Mouse (Mus musculus) forebrain, postnatal 0 days (tissue): ENCODE measurements around the gene Csnk1d. TPM values are rescaled to one million over a fixed set of nuclear protein-coding genes. Genes with fewer than 3 reads are reported as not detected.

Experiments
- ATAC-seq: fragments of 200-750 bp; cut with Nextera tagmentation; 2 replicates; pipeline ENCODE4 v1.8.0; 2017; ENCODE audit warnings: mild to moderate bottlenecking, moderate library complexity
- DNase-seq: peaks from one replicate; pipeline ENCODE4 v3.0.0-alpha.2; 2015
- H3K27ac ChIP-seq: fragments of 300-500 bp; sonication (generic); 2 replicates; pipeline ENCODE4 v1.5.1; 2014; ENCODE audit warnings: low read depth, mild to moderate bottlenecking, antibody characterized with exemption, low read length, moderate library complexity, mixed read lengths
- H3K27me3 ChIP-seq: fragments of 300-500 bp; sonication (generic); 2 replicates; pipeline ENCODE4 v1.6.1; 2014; ENCODE audit warnings: mild to moderate bottlenecking, low read length, mixed read lengths; ENCODE audit not compliant: insufficient read depth
- H3K36me3 ChIP-seq: fragments of 300-500 bp; sonication (generic); 2 replicates; pipeline ENCODE4 v1.6.1; 2014; ENCODE audit warnings: mild to moderate bottlenecking, moderate library complexity; ENCODE audit not compliant: insufficient read depth
- H3K4me1 ChIP-seq: fragments of 300-500 bp; sonication (generic); 2 replicates; pipeline ENCODE4 v1.6.1; 2014; ENCODE audit warnings: antibody characterized with exemption; ENCODE audit not compliant: insufficient read depth
- H3K4me2 ChIP-seq: fragments of 300-500 bp; sonication (generic); 2 replicates; pipeline ENCODE4 v1.6.1; 2014; ENCODE audit warnings: low read depth, mild to moderate bottlenecking, moderate library complexity
- H3K4me3 ChIP-seq: fragments of 300-500 bp; sonication (generic); 2 replicates; pipeline ENCODE4 v1.5.1; 2014; ENCODE audit warnings: low read depth, low read length, mixed read lengths
- H3K9ac ChIP-seq: fragments of 300-500 bp; sonication (generic); 2 replicates; pipeline ENCODE4 v1.6.1; 2014; ENCODE audit warnings: mild to moderate bottlenecking
- H3K9me3 ChIP-seq: fragments of 300-500 bp; sonication (generic); 2 replicates; pipeline ENCODE4 v1.6.1; 2016; ENCODE audit warnings: low read length
- CTCF ChIP-seq: sonication (generic); IDR thresholded peaks from 2 replicates; pipeline ENCODE4 v1.5.1; 2016; ENCODE audit warnings: antibody characterized with exemption, control low read depth, low read depth
- WGBS: fragments of 180-500 bp; shearing (Covaris S2); extraction: QIAGEN DNeasy Blood & Tissue Kit; methylation state at CpG from one replicate; pipeline ENCODE4 v1.1.7; 2014; 5-methylcytosine and 5-hydroxymethylcytosine counted together
- polyA plus RNA-seq: library from polyadenylated mRNA; unstranded; fragments of >200 nt; fragmentation: Nextera tagmentation; extraction: Ambion mirVana; gene quantifications from 2 replicates; pipeline ENCODE4 v1.2.1, GENCODE M21; 2015
- total RNA-seq: library from RNA; depleted of rRNA; stranded (reverse); fragments of >200 nt; gene quantifications from 2 replicates; pipeline ENCODE4 v1.2.3, GENCODE M21; 2014

The Csnk1d gene
- total and polyA plus RNA-seq, 2 experiments from 2014 or later = 107 to 108 TPM

GRCm38 (mm10) chr11:121001966-121002365, 10.8 kb upstream of the Csnk1d start:
- Histone ChIP-seq H3K9me3 (no peaks in the 10 kb centered on the region), H3K36me3 (no peaks in the 10 kb centered on the region), H3K9ac (no peak overlapping the region), H3K4me1 (no peaks in the 10 kb centered on the region), H3K4me3 (no peak overlapping the region), H3K27ac (no peak overlapping the region), H3K4me2 (no peak overlapping the region), H3K27me3 (no peaks in the 10 kb centered on the region)
- no peak for TF ChIP-seq CTCF
- ATAC-seq = no peak
- WGBS = 47% methylated on average over 4 of the region's 4 CpGs
- DNase-seq = no peak

- Histone ChIP-seq H3K9me3 (no peaks in the 10 kb centered on the region), H3K9ac (no peak overlapping the region), H3K27me3 (no peaks in the 10 kb centered on the region), H3K4me2 (no peak overlapping the region), H3K27ac (no peak overlapping the region), H3K4me3 (no peak overlapping the region), H3K36me3 (no peaks in the 10 kb centered on the region), H3K4me1 (peaks cover 9% of the 10 kb centered on the region; the same call in 1 of the 2 replicates)
- 88% methylated on average over 6 of the region's 6 CpGs for WGBS
- DNase-seq (no peak), ATAC-seq (no peak)
- no peak for TF ChIP-seq CTCF
These were observed 3.6 kb upstream of the Csnk1d start for GRCm38 (mm10) chr11:120994741-120995140.

DNA sequence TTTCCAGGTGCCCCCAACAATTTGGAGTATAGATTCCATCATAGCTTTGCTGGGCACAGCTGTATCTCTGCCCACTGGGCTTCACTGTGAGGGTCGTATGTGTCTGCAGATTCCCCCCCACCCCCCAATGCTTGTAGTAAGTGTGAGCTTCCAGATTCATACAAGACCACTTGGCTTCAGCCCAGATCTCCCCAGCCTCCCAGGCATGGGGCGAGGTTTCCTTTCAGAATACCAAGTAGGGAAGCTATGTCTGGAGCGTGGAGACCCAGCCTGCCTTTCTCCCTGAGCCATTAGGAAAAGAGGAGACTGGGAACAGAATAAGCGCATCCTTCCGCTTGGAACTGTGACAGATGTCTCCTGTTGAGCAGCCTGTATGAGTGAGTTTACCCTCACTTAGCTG, 2.5 kb upstream of the Csnk1d start:
- H3K27ac ChIP-seq = no peak overlapping the region
- no peaks in the 10 kb centered on the region for H3K36me3 ChIP-seq
- H3K27me3 ChIP-seq = no peaks in the 10 kb centered on the region
- no peaks in the 10 kb centered on the region for H3K9me3 ChIP-seq
- WGBS = 55% methylated on average over 5 of the region's 5 CpGs
- H3K9ac ChIP-seq = no peak overlapping the region
- ATAC-seq (no peak), DNase-seq (no peak)
- no peak overlapping the region for H3K4me2 ChIP-seq
- no peak for TF ChIP-seq CTCF
- peaks cover 19% of the 10 kb centered on the region for H3K4me1 ChIP-seq
- H3K4me3 ChIP-seq = no peak overlapping the region

- no peak for DNase-seq
- H3K36me3 ChIP-seq = no peaks in the 10 kb centered on the region
- 96% methylated on average over 3 of the region's 3 CpGs for WGBS
- no peak overlapping the region for H3K9ac ChIP-seq
- no peaks in the 10 kb centered on the region for H3K9me3 ChIP-seq
- H3K4me2 ChIP-seq = no peak overlapping the region
- TF ChIP-seq CTCF = no peak
- H3K4me1 ChIP-seq = peaks cover 24% of the 10 kb centered on the region
- H3K27me3 ChIP-seq = no peaks in the 10 kb centered on the region
- H3K4me3 ChIP-seq = no peak overlapping the region
- ATAC-seq = no peak
- H3K27ac ChIP-seq = no peak overlapping the region
These were observed 1.9 kb upstream of the Csnk1d start for GRCm38 (mm10) chr11:120993080-120993479.

- Histone ChIP-seq H3K4me3 (peak overlapping the region; percentile 96), H3K9me3 (no peaks in the 10 kb centered on the region), H3K27ac (peak overlapping the region; percentile 96), H3K9ac (peak overlapping the region; percentile 99), H3K36me3 (no peaks in the 10 kb centered on the region), H3K27me3 (no peaks in the 10 kb centered on the region), H3K4me1 (peaks cover 25% of the 10 kb centered on the region), H3K4me2 (peak overlapping the region; percentile 71)
- ATAC-seq = peak; percentile 6; the same call in 1 of the 2 replicates
- no peak for DNase-seq
- 56% methylated on average over 3 of the region's 3 CpGs for WGBS
- TF ChIP-seq CTCF = no peak
These were observed 661 bp upstream of the Csnk1d start for GRCm38 (mm10) chr11:120991791-120992190.

DNA sequence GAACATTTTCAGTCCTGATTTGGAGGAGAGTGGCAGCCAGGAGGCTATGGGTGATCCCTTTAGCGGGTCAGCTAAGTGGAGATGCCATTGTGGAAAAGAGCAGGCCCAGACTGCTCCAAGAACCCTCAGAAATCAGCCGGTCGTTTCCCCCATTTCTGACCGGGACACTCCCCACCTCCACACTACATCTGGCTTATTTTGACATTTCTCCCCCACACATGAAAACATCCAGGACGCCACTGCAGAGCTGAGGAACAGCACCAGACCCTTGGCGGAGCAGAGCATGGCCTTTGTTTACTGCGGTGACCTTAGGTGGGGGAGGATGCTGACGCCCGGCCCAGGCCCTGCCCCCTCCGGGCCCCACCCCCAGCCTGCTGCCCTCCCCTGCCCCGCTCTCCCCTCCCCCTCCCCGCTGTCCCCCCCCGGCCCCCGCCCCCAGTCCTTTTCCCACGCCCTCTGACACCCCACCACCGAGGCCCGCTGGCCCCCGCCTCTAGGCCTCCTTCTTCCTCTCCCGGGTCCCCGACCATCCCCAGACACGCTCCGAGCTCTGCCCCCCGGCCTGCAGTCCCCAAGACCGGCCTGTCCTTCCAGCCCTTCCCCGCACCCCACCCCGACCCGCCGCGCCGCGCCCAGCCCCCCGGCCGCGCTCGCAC, 876 bp downstream of the Csnk1d start:
- ATAC-seq = peak; percentile 25; the same call in 1 of the 2 replicates
- 2% methylated on average over 30 of the region's 35 CpGs for WGBS
- Histone ChIP-seq H3K4me3 (peak overlapping the region; percentile 96), H3K4me2 (peak overlapping the region; percentile 71), H3K36me3 (0 out of 2 replicates have a peak, but pooled peaks cover 8% of the 10 kb centered on the region), H3K9me3 (no peaks in the 10 kb centered on the region), H3K9ac (peak overlapping the region; percentile 99), H3K27me3 (no peaks in the 10 kb centered on the region), H3K27ac (peak overlapping the region; percentile 96), H3K4me1 (peaks cover 25% of the 10 kb centered on the region)
- no peak for TF ChIP-seq CTCF
- DNase-seq = peak; percentile 25

- H3K9me3 ChIP-seq = no peaks in the 10 kb centered on the region
- WGBS = 33% methylated on average over 1 of the region's 1 CpGs
- peak overlapping the region; percentile 71 for H3K4me2 ChIP-seq
- H3K36me3 ChIP-seq = 0 out of 2 replicates have a peak, but pooled peaks cover 10% of the 10 kb centered on the region
- peaks cover 25% of the 10 kb centered on the region for H3K4me1 ChIP-seq
- DNase-seq (peak; percentile 8), ATAC-seq (no peak)
- peak overlapping the region; percentile 96 for H3K4me3 ChIP-seq
- H3K27me3 ChIP-seq = no peaks in the 10 kb centered on the region
- peak overlapping the region; percentile 99 for H3K9ac ChIP-seq
- peak overlapping the region; percentile 96; the same call in 1 of the 2 replicates for H3K27ac ChIP-seq
- no peak for TF ChIP-seq CTCF
These were observed 1.6 kb downstream of the Csnk1d start for GRCm38 (mm10) chr11:120989523-120989922.
